Mouse (Mus musculus) duodenum, adult 2 months (tissue): ENCODE data around the gene Nmd3. TPM values are rescaled to one million over a fixed set of nuclear protein-coding genes. Genes with fewer than 3 reads are reported as not detected.

Experiments
- polyA plus RNA-seq: library from polyadenylated mRNA; depleted of rRNA; stranded (reverse); fragments of >200 nt; gene quantifications from 2 replicates; pipeline ENCODE4 v1.2.3, GENCODE M21; 2012; ENCODE audit warnings: low replicate concordance; rRNA removed

The Nmd3 gene
- polyA plus RNA-seq, result 15.9 and 36.7 TPM in 2 replicates

DNA sequence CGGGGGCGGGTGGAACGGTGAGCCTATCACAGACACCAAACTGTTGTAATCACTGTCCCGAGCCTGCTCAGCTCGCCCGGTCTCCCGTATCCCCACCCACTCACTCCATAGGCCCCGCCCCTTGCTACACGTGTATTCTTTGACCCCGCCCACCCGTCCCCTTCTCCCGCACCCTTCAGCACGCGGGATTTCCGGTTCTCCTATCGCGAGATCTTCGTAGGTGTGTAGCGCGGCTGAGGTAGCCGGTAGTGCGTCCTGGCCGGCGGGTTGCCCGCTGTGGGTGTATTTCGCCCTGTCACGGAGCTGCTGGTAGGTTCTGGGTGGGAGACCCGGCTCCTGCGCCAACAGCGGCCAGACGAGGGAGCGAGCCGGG, at the start of gene Nmd3:
TSS of gene Nmd3 (plus strand) at position 172 of the 373 bp plus-strand sequence.

Other genes starting within 250 kb of the Nmd3 start
- 1.7 and 2.2 TPM in 2 replicates for gene B3galnt1, start 123.0 kb upstream of the Nmd3 start, polyA plus RNA-seq
- gene Sptssb, start 138.0 kb downstream of the Nmd3 start, polyA plus RNA-seq, result 0.15 and 37.0 TPM in 2 replicates